Mouse (Mus musculus) ES-E14 (cell line): ENCODE results near the gene Fhl1. TPM values are rescaled to one million over a fixed set of nuclear protein-coding genes. Genes with fewer than 3 reads are reported as not detected.

ENCODE experiments used
- DNase-seq: peaks from one replicate; pipeline ENCODE4 v3.0.0-alpha.2; 2013; ENCODE audit warnings: low read depth, low spot score
- H3K27ac ChIP-seq: 2 replicates; pipeline ENCODE4 v1.5.1; 2012; ENCODE audit warnings: low read depth, mild to moderate bottlenecking, low read length, moderate library complexity, mixed read lengths; ENCODE audit not compliant: poor library complexity, insufficient read depth, severe bottlenecking
- H3K36me3 ChIP-seq: 2 replicates; pipeline ENCODE4 v1.6.1; 2012; ENCODE audit warnings: mild to moderate bottlenecking, low read length, moderate library complexity, mixed read lengths; ENCODE audit not compliant: control insufficient read depth, poor library complexity, insufficient read depth, severe bottlenecking
- H3K4me1 ChIP-seq, 2 experiments: fragments of 150-350 bp in 1 of 2; sonication (generic) in 1 of 2; 2 replicates each; pipeline ENCODE4 v1.6.1; 2012; ENCODE audit warnings: low read length in 2 of 2, mild to moderate bottlenecking in 1 of 2, mixed read lengths in 1 of 2; ENCODE audit not compliant: control insufficient read depth in 2 of 2, insufficient read depth in 2 of 2, poor library complexity in 1 of 2
- H3K4me3 ChIP-seq, 2 experiments: fragments of 150-350 bp in 1 of 2; sonication (generic) in 1 of 2; 2 replicates each; pipeline ENCODE4 v1.5.1; 2012; ENCODE audit warnings: low read length in 2 of 2, low read depth in 1 of 2, mild to moderate bottlenecking in 1 of 2, mixed read lengths in 1 of 2; ENCODE audit not compliant: insufficient read depth in 1 of 2, poor library complexity in 1 of 2, severe bottlenecking in 1 of 2
- H3K9ac ChIP-seq: 2 replicates; pipeline ENCODE4 v1.6.1; 2012; ENCODE audit warnings: low read depth, mild to moderate bottlenecking, low read length, mixed read lengths; ENCODE audit not compliant: poor library complexity, insufficient read depth, severe bottlenecking
- H3K9me3 ChIP-seq: fragments of 150-350 bp; sonication (generic); 2 replicates; pipeline ENCODE4 v1.6.1; 2012; ENCODE audit warnings: low read depth, mild to moderate bottlenecking, low read length; ENCODE audit not compliant: control insufficient read depth, insufficient read depth
- CHD2 ChIP-seq: IDR thresholded peaks from 2 replicates; pipeline ENCODE4 v1.6.1; 2014; ENCODE audit warnings: mild to moderate bottlenecking, low read depth, low read length, inconsistent platforms
- HCFC1 ChIP-seq: IDR thresholded peaks from 2 replicates; pipeline ENCODE4 v1.6.1; 2012; ENCODE audit warnings: low read length, inconsistent platforms, borderline replicate concordance; ENCODE audit not compliant: insufficient read depth
- MAFK ChIP-seq: IDR thresholded peaks from 2 replicates; pipeline ENCODE4 v1.6.1; 2014; ENCODE audit warnings: mild to moderate bottlenecking, low read depth, low read length, inconsistent platforms; ENCODE audit not compliant: insufficient read depth
- ZC3H11A ChIP-seq: IDR thresholded peaks from 2 replicates; pipeline ENCODE4 v1.6.1; 2012; ENCODE audit warnings: low read depth, mild to moderate bottlenecking, inconsistent platforms, low read length, borderline replicate concordance
- ZNF384 ChIP-seq: IDR thresholded peaks from 2 replicates; pipeline ENCODE4 v1.6.1; 2012; ENCODE audit warnings: low read depth, low read length, inconsistent platforms
- in situ Hi-C, 2 experiments: fragments of 600-800 bp; cut with MboI; formaldehyde crosslinking; loops; one replicate each; pipeline ENCODE4 v1.15.1; 2025; ENCODE audit warnings: low sequenced_read_pairs in 2 of 2, inconsistent platforms in 1 of 2; ENCODE audit not compliant: unreplicated experiment in 2 of 2
- total RNA-seq: library from RNA; depleted of rRNA; stranded (reverse); fragments of 300-350 nt; gene quantifications from 2 replicates; pipeline ENCODE4 v1.2.3, GENCODE M21; 2012

Fhl1 gene
- total RNA-seq, 1 experiment: 42.7 TPM

- TF ChIP-seq ZC3H11A (no peak), MAFK (no peak), CHD2 (no peak), ZNF384 (no peak), HCFC1 (no peak)
- H3K9me3 ChIP-seq: no peaks in the 10 kb centered on the region
- in situ Hi-C loops: no loop called here
- H3K27ac ChIP-seq: no peak overlapping the region
- no peak for DNase-seq
- H3K4me3 ChIP-seq: no peak overlapping the region
- H3K4me1 ChIP-seq: no peaks in the 10 kb centered on the region
- H3K36me3 ChIP-seq: no peaks in the 10 kb centered on the region
- H3K9ac ChIP-seq: no peak overlapping the region
Observed at GRCm38 (mm10) chrX:56753317-56754289, 22.0 kb downstream of the Fhl1 start.

- no peaks in the 10 kb centered on the region for H3K36me3 ChIP-seq
- no peaks in the 10 kb centered on the region for H3K9me3 ChIP-seq
- in situ Hi-C loops: no loop called here
- no peak overlapping the region for H3K27ac ChIP-seq
- TF ChIP-seq ZC3H11A (no peak; the same call in 1 of the 2 replicates), CHD2 (no peak), ZNF384 (no peak), HCFC1 (no peak), MAFK (no peak)
- no peak overlapping the region for H3K9ac ChIP-seq
- no peak overlapping the region for H3K4me3 ChIP-seq
- H3K4me1 ChIP-seq: no peaks in the 10 kb centered on the region
- no peak for DNase-seq
Observed at GRCm38 (mm10) chrX:56755646-56756045, 24.1 kb downstream of the Fhl1 start.

GRCm38 (mm10) chrX:56756352-56756751 is 24.8 kb downstream of the Fhl1 start:
- no peaks in the 10 kb centered on the region for H3K36me3 ChIP-seq
- H3K9me3 ChIP-seq: no peaks in the 10 kb centered on the region
- H3K4me3 ChIP-seq: no peak overlapping the region
- no peak overlapping the region for H3K9ac ChIP-seq
- H3K4me1 ChIP-seq: no peaks in the 10 kb centered on the region
- no peak for TF ChIP-seq HCFC1
- TF ChIP-seq MAFK: no peak
- no peak for TF ChIP-seq CHD2
- no peak for TF ChIP-seq ZNF384
- no peak for TF ChIP-seq ZC3H11A
- in situ Hi-C loops: no loop called here
- no peak for DNase-seq
- H3K27ac ChIP-seq: no peak overlapping the region

GRCm38 (mm10) chrX:56760257-56760760 is 28.7 kb downstream of the Fhl1 start:
- Histone ChIP-seq H3K9me3 (no peaks in the 10 kb centered on the region), H3K27ac (no peak overlapping the region), H3K9ac (no peak overlapping the region), H3K4me3 (no peak overlapping the region), H3K4me1 (no peaks in the 10 kb centered on the region), H3K36me3 (no peaks in the 10 kb centered on the region)
- in situ Hi-C loops: no loop called here
- DNase-seq: no peak
- no peak for TF ChIP-seq MAFK
- TF ChIP-seq CHD2: no peak
- no peak for TF ChIP-seq HCFC1
